Mouse (Mus musculus) spleen, postnatal 14 days (tissue): ENCODE measurements at regions not wholly inside any gene's neighbourhood (a gene's known extent, or its start where the extent isn't known, plus 50 kb on each side); places are given as distances from the start of the nearest gene placed in this dataset.
A peak's percentile ranks its signal among the peaks of the same experiment; 100 is the strongest.

Source experiments
- DNase-seq, 2 experiments: peaks; one replicate each; pipeline ENCODE4 v3.0.0; 2021 to 2022; ENCODE audit warnings: low spot score in 2 of 2

GRCm38 (mm10) chr15:96944741-96945140, 111.0 kb downstream of the Slc38a4 start:
- DNase-seq = no peak

DNA sequence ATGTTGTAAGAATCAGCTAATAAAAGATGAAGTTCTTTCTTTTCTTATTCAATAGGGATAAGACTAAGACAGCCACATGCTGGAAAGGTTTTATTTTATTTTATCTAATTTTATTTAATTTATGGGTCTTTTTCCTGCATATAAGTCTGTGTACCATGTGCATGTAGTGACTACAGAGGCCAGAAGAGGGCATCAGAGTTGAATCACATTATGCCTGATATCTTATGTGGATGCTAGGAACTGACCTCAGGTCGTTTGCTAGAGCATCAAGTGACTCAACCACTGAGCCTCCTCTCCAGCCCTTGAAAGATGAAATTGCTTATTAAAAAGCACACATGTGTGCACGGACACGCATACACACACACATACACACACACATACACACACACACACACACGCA, 113.1 kb downstream of the Slc38a4 start:
- DNase-seq = no peak

GRCm38 (mm10) chr15:96938406-96938805, 117.3 kb downstream of the Slc38a4 start:
- DNase-seq = no peak

DNA sequence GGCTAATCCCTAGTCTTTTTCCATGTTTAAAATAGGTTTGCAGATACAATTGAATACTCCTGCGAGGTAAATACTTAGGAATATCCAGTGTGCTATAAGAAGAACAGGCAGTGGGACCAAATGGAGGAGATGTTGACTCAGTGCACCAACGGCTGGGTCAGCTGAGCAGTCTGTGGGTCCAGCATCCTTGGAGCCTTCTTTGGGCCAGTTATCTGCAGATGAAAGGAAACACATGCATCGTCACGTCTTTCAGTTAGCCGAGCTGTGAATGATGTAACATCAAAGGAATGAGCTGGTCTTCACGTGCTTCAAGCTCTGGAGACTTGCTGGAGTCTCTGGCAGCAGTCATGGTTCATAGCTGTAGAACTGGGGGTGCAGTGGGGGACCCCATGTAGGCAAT, 118.1 kb downstream of the Slc38a4 start:
- DNase-seq = no peak

GRCm38 (mm10) chr15:96936705-96937346, 118.9 kb downstream of the Slc38a4 start:
- DNase-seq = peak; percentile 43 to 73

DNA sequence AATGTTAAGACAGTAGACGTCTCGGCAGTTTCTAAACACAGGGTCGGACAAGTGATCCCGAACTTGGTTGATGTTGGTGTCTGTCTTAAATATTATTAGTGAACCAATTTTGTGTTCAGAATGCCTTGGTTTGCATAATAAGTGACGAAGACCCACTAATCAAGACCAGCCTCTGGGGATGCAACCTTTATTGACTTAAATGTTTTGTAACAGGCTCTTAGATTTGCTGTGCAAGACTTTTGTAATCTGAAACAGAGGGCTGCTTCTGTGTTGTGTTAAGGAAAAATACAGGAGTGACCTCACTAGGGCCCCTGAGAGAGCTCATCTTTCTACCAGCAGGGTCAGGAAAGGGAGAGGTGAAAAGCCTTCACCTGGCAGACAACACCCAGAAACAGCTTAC, 119.5 kb downstream of the Slc38a4 start:
- DNase-seq = no peak

DNA sequence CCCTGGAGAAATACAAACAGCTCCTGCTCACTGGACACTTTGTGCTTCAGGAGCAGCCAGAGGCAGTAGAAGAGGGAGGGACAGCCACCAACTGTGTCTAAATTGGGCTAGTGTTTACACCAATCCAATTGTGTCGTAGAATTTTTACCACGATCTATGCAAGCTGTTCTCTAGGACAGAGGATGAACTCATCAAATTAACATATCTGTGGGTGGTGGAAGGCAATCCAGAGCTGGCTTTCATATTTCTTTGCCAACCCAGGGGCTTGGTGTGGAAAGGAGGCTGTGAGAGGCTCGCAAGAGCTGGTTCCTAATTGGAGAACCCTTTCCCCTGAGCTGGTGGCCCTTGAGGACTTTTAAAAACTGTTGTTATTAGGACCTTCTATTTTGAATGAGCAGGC, 122.3 kb downstream of the Slc38a4 start:
- no peak for DNase-seq

DNA sequence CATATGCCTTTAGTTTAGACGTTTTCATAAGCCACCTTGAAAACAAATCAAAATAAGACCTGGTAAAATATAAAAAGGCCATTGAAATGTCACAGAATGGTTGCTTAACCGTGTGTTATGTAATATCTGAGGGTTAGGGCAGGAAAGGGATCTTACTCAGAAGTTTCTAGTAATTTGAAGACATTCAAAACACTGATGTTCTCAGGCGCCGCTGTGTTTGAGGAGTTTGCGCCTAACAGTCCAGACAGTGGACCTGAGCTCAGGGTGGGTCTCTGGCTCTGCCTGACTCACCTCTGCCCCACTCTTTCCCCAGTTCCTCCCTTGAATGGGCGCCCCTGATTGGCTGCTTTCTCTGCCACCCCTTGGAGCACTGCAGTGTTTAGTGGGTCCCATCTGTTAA, 125.2 kb downstream of the Slc38a4 start:
- no peak for DNase-seq

DNA sequence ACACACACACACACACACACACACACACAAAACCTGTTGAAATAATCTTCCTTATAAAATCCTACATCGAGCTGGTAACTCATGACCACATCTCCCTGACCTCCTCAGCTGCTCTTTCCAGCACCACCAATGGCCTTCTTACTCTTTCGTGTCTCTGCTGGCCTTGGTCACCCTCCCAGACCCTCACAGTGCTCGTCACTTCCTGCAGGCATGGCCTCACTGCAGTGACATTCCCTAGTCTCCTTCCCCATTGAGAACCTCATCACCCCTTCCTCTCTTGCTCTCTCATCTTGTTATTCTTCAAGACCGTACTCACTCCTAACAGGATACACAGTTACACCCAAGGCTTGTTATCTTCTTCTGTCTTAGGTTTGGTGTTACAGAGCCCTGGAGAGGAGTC, 126.0 kb downstream of the Slc38a4 start:
- DNase-seq = no peak

- no peak for DNase-seq
These were observed 127.1 kb downstream of the Slc38a4 start for GRCm38 (mm10) chr15:96928692-96929091.

GRCm38 (mm10) chr15:96927674-96928073, 128.1 kb downstream of the Slc38a4 start:
- no peak for DNase-seq

DNA sequence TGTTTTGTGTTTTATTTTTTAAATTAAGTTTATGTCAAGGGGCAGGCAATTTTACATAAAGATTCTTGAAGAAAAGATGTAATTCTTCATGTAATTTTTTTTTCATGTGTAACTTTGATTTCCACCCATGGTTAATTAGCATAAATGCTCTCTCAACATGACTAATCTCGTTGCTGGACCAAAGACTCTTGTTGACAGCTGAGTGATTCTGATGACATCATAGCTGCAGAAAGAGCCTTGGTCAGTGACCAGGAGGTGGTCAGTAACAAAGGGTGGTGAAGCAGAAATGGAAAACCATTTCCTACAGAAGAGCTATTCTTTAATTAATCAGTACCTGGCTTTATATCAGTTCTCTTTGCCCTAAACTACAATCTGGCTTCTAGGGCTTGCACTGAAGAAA, 129.1 kb downstream of the Slc38a4 start:
- no peak for DNase-seq

- DNase-seq = no peak
These were observed 139.2 kb downstream of the Slc38a4 start for GRCm38 (mm10) chr15:96916586-96916985.

GRCm38 (mm10) chr15:96915544-96915943, 140.2 kb downstream of the Slc38a4 start:
- DNase-seq = no peak

DNA sequence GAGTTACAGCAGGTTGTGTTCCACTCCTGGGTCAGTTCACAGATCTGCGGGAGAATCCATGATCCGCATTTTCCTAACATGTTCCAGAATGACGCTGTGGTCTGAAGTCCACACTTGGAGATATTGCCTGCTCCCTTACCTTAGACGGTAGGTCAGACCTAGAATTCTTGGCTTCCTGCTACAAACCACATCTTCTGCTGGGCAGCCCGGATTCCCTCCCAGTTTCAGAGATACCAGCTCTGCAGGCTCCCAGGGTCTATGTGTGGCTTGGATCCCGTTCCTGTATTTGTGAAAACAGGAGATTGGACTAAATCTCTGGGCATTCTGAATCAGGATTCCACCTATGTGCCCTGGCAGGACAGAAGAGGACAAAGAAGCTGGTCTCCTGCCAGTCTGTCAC, 140.8 kb downstream of the Slc38a4 start:
- DNase-seq = no peak

- no peak for DNase-seq
These were observed 150.2 kb downstream of the Slc38a4 start for GRCm38 (mm10) chr15:96905520-96905919.

- DNase-seq = no peak
These were observed 152.3 kb downstream of the Slc38a4 start for GRCm38 (mm10) chr15:96903461-96903860.

GRCm38 (mm10) chr15:96902781-96903180, 153.0 kb downstream of the Slc38a4 start:
- DNase-seq = no peak

- no peak for DNase-seq
These were observed 154.1 kb downstream of the Slc38a4 start for GRCm38 (mm10) chr15:96901616-96902015.

DNA sequence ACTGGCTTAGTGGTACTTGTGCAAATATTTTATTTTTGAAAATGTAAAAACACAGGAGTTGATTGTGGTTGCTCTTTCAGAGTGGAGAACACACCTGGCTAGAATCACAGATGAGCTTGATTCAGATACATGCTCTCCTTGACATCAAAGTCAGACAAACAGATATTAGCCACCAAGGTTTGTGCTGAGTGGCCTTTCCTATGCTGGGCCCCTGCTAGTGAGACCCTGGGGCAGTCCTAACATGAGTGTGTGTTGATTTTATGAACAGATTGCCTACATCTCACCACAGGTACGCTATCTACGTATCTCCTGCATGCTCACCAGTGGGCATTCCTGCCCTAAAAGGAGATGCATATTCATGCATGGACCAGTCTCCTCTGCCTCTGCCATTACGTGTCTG, 157.5 kb downstream of the Slc38a4 start:
- DNase-seq = no peak

DNA sequence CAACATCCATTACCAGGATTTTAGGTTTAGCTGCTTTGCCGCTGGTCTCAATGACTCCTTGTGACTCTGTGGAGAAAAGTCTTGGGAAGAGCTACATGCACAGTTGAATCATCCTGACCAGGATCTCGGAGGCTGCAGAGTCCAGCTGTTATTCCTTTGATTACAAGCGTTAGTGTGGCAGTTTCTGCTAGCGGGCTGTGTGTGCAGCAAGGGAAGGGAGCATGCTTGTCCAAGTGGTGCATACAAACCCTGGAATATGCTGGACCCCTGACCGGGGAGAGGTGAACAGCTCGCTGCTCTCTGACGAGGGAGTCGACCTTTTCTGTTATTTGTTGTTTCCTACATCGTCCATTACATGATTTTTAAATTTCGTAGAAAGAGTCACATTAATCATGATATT, 170.9 kb downstream of the Slc38a4 start:
- DNase-seq = no peak

GRCm38 (mm10) chr15:96883754-96884153, 172.0 kb downstream of the Slc38a4 start:
- DNase-seq = no peak

- no peak for DNase-seq
These were observed 173.5 kb downstream of the Slc38a4 start for GRCm38 (mm10) chr15:96882211-96882610.

DNA sequence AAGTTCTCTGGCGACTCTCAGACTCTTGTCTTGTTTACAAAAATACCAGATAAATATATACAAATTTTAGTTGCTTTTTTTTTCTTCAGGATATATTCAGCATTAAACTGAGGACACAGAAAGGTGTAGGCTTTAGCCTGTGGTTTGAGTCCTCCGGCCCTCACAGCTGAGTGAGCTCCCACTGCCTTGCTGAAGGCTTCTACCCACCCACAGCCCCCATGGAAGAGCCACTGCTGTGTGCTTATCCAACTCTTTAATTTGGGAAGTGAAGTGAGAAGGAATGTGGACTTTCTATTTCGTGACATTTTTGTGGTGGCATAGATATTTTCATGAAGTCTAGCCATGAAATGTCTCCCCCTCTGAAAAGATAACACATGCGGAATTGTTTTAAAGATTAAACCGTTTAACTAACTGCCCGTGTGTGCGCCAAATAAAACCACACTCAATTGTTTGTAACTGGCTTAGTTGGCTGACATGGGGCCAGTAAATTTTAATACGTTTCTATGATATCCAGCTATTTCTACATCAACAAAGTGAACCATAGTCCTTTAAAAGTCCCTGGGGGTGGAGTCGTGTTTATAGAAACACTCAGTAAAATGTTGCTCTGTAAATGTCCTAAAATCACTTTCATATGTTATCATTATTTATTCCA, 174.1 kb downstream of the Slc38a4 start:
- DNase-seq = no peak
